Mouse (Mus musculus): ENCODE results near the gene Spef2.
"Not testable (repeated sequence)": the region's sequence is repeated elsewhere in the genome, so short reads cannot be mapped to it uniquely, and the experiment has no call there.

The Spef2 gene

DNA sequence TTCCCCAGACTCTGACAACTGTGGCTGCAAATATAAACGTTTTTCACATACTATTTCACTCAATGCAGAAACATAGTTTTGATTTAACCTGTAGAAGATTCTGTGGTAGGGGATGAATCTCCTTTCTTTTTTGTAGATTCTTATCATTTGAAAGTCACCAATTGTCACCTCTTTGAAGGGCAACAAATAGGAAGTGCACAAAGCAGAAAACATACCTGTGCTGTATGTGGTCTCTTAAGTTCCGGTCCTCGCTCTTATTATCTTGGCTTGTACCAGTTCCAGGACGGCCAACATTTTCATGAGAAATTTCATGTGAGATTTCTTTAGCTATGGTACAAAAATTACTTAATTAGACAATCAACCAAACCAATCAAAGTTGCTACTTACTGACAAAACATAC is 80.1 kb downstream of the Spef2 start:
- no peak for DNase-seq (ENCODE audit: low spot score)

- DNase-seq (ENCODE audit: low spot score): not testable (repeated sequence)
Observed at GRCm38 (mm10) chr15:9664948-9665347, 83.7 kb downstream of the Spef2 start.

- DNase-seq (ENCODE audit: low spot score): no peak
Observed at GRCm38 (mm10) chr15:9661215-9661614, 87.5 kb downstream of the Spef2 start.

- DNase-seq (ENCODE audit: low spot score): peak; percentile 11
Observed at GRCm38 (mm10) chr15:9634471-9634870, 114.2 kb downstream of the Spef2 start.

GRCm38 (mm10) chr15:9631657-9632056 is 117.0 kb downstream of the Spef2 start:
- DNase-seq (ENCODE audit: low spot score): no peak

DNA sequence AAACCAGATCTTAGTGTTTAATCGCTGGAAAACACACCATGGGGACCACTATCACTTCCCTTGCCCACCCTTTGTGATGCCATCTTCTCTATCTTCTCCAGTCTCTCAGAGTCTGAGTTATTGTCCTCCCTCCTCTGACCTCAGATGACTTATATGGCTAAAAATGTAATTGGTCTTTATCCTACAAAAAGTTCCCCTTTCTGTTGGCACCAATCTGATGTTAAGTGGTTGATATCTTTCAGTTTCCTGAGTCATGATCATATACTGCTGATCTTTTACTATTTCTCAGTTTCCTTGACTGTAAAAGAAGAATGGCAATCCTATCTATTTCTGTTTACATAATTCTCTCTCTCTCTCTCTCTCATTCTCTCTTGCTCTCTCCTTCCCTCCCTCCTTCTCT is 119.0 kb downstream of the Spef2 start:
- DNase-seq (ENCODE audit: low spot score): no peak

GRCm38 (mm10) chr15:9624619-9625018 is 124.0 kb downstream of the Spef2 start:
- no peak for DNase-seq (ENCODE audit: low spot score)

- DNase-seq (ENCODE audit: low spot score): peak; percentile 12
Observed at GRCm38 (mm10) chr15:9608177-9608576, 140.5 kb downstream of the Spef2 start.

- no peak for DNase-seq (ENCODE audit: low spot score)
Observed at GRCm38 (mm10) chr15:9600088-9600455, 148.6 kb downstream of the Spef2 start.

- no peak for DNase-seq (ENCODE audit: low spot score)
Observed at GRCm38 (mm10) chr15:9599382-9600087, 149.1 kb downstream of the Spef2 start.

GRCm38 (mm10) chr15:9596298-9597060 is 152.2 kb downstream of the Spef2 start:
- DNase-seq (ENCODE audit: low spot score): no peak

DNA sequence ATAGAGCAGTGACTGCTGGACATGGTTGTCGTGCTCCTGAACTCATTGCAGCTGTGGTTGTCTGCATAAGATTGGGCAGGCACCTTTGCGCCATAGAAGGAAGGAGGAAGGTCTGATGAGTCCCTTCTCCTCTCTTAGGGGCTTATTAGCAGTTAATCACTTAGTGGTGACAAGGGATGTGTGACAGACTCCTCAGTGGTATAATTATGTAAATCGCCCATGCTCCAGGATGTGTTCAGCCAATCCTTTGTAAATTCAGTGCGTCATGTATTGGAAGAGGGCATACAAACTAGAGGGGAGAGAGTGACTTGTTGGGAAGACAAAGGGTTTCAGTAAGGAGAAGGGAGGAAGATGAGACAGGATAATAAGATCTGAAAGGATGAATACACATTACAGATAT is 158.7 kb downstream of the Spef2 start:
- no peak for DNase-seq (ENCODE audit: low spot score)

- no peak for DNase-seq (ENCODE audit: low spot score)
Observed at GRCm38 (mm10) chr15:9580470-9581280, 168.0 kb downstream of the Spef2 start.

- no peak for DNase-seq (ENCODE audit: low spot score)
Observed at GRCm38 (mm10) chr15:9577303-9577702, 171.4 kb downstream of the Spef2 start.

GRCm38 (mm10) chr15:9574796-9575195 is 173.9 kb downstream of the Spef2 start:
- DNase-seq (ENCODE audit: low spot score): no peak

GRCm38 (mm10) chr15:9573361-9573760 is 175.3 kb downstream of the Spef2 start:
- DNase-seq (ENCODE audit: low spot score): no peak

DNA sequence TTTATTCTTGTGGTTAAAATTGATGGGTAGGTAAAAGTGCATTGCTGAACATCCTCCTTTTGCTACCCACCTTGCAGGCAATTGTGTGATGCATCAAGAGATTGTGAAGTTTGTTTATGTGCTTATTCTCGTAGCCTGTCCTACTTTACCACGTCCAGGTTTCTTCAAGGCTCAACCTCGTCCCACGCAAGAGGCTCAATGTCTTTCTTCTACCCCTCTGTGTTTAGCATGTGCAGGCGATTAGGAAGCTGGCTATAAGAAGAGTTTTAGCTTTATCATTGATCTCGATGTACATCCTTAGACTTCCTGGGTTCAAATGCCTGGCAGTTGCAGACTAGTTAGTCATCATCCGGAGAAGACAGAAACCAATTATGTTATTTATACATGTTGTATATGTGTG is 176.0 kb downstream of the Spef2 start:
- no peak for DNase-seq (ENCODE audit: low spot score)

DNA sequence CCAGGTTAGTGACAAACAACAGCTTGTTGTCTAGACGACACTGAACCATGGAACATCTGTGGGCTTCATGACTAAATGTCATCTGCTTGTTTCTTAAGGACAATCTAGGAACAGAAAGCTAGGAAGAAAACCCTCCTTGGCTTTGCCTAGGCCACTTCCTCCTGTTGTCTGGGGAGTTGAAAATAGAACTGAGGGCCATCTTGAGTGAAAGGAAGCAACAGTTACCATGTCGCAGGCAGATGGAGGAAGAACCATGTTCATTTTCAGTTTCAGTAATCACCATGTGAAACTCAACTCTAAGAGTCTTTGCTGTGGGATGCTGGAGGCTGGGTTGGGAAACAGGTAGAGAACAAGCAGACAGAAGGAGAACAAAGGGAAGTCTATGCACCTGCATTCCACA is 176.8 kb downstream of the Spef2 start:
- no peak for DNase-seq (ENCODE audit: low spot score)

DNA sequence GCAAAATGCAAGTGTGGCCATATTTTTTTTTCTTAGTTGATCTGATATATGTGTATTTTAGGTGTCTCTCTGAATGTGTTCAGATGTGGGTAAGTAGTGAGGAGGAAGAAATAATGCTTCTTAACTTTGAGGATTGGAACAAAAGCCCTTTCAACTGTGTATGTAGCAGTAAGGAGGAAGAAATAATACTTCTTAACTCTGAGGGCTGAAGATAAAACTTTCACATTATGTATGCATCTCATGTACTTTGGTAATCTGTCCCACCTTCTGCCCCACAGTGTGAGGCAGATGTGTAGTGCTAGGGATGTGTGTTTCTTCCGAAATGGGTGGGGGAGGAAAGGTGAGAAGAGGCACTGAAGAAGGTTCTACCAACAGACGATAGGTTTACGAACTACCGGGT is 181.4 kb downstream of the Spef2 start:
- no peak for DNase-seq (ENCODE audit: low spot score)

DNA sequence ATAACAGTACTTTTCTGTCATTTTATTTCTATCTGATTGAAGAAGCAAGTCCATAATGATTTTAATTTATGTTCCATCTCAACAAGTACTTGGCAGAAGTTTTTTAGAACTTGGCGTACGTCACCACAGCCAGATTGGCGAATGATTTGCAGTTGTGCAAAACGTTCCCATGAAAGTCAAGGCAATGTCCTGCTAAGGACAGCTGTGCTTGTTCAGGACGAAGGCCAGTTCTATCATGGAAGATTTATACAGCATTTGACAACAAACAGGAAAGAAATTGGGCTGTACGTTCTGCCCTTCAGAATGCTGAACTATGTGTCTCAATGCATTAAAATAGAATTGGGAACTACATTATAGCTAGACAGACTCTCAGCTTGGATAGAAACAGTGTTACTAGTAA is 183.3 kb downstream of the Spef2 start:
- DNase-seq (ENCODE audit: low spot score): no peak

- DNase-seq (ENCODE audit: low spot score): no peak
Observed at GRCm38 (mm10) chr15:9564156-9564555, 184.5 kb downstream of the Spef2 start.

DNA sequence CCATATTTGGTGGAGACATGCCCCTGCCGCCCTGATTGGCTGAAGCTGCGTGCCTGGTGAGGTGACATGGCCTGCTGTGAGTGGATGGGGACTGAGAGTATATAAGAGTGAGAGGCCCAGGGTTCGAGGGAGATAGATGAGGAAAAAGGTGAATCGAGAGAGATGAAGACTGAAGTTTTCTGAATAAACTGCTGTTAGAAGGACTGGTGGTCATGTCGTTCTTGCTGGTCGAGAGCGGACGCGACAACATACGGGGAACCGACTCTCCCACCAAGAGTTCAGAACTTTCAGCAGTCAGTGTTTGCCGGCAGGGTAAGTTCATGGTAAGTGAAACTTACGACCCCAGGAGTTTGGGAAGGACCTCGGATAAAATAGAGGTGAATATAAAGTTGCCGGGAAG is 191.4 kb downstream of the Spef2 start:
- DNase-seq (ENCODE audit: low spot score): not testable (repeated sequence)

DNA sequence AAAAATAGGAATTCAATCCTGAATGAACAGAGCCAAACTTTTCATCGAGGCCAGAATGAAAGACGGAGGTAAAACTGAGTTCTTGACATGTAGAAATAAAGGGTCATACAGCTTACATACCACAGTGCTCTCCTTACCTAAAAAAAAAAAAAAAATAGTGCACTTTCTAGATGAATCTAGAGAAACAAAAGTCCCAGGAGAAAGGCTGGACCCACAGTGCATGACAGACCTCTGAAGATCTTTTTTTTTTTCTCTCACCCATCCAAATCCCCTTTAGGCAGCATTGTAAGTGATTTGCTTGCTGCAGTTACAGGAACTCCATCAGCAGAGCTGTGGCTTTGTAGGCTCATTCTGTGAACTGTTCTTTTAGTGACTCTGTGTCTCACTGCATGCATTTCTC is 199.7 kb downstream of the Spef2 start:
- no peak for DNase-seq (ENCODE audit: low spot score)

All from layer of hippocampus, adult 9-10 months (tissue).